Mouse (Mus musculus) intestine, embryonic 16.5 days (tissue): ENCODE measurements at regions not wholly inside any gene's neighbourhood (a gene's known extent, or its start where the extent isn't known, plus 50 kb on each side); places are given as distances from the start of the nearest gene placed in this dataset.
A peak's percentile ranks its signal among the peaks of the same experiment; 100 is the strongest.

Experiments used
- ATAC-seq: fragments of 200-750 bp; cut with Nextera tagmentation; 2 replicates; pipeline ENCODE4 v1.8.0; 2017; ENCODE audit warnings: moderate TSS enrichment, moderate library complexity
- H3K27ac ChIP-seq: fragments of 300-500 bp; sonication (generic); 2 replicates; pipeline ENCODE4 v1.5.1; 2014; ENCODE audit warnings: mild to moderate bottlenecking, low read length
- H3K27me3 ChIP-seq: fragments of 300-500 bp; sonication (generic); replicated peaks from 2 replicates; pipeline ENCODE4 v1.6.1; 2014; ENCODE audit warnings: low read length, control low read depth, mixed read lengths; ENCODE audit not compliant: control insufficient read depth, insufficient read depth
- H3K36me3 ChIP-seq: fragments of 300-500 bp; sonication (generic); 2 replicates; pipeline ENCODE4 v1.6.1; 2014; ENCODE audit warnings: low read length, control low read depth; ENCODE audit not compliant: control insufficient read depth, insufficient read depth
- H3K4me1 ChIP-seq: fragments of 300-500 bp; sonication (generic); 2 replicates; pipeline ENCODE4 v1.6.1; 2014; ENCODE audit warnings: low read length, control low read depth, mixed read lengths; ENCODE audit not compliant: control insufficient read depth, insufficient read depth
- H3K4me2 ChIP-seq: fragments of 300-500 bp; sonication (generic); 2 replicates; pipeline ENCODE4 v1.6.1; 2014; ENCODE audit warnings: low read depth, low read length, control low read depth
- H3K4me3 ChIP-seq: fragments of 300-500 bp; sonication (generic); 2 replicates; pipeline ENCODE4 v1.5.1; 2014; ENCODE audit warnings: mild to moderate bottlenecking, low read length
- H3K9ac ChIP-seq: fragments of 300-500 bp; sonication (generic); 2 replicates; pipeline ENCODE4 v1.6.1; 2014; ENCODE audit warnings: low read depth, low read length
- H3K9me3 ChIP-seq: fragments of 300-500 bp; sonication (generic); 2 replicates; pipeline ENCODE4 v1.6.1; 2016; ENCODE audit warnings: low read length, control low read depth; ENCODE audit not compliant: control insufficient read depth
- WGBS: fragments of 180-500 bp; shearing (Covaris S2); extraction: QIAGEN DNeasy Blood & Tissue Kit; methylation state at CpG from one replicate; pipeline ENCODE4 v1.1.7; 2014; 5-methylcytosine and 5-hydroxymethylcytosine counted together

DNA sequence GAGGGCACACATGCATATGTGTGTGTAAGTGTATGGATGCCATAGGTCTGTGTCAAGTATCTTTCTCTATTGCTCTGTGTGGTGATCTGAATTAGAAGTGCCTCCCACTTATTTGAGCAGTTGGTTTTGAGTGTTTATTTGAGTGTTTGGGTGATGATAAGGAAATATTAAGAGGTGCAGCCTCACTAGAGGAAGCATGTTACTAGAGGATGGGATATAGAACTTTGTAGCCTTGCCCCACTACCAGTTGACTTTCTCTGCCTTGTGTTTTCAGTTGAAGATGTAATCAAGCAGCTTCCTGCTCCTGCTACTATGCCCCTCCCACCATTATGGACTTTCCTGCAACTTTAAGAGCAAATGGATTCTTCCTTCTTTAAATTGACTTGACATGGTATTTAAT, 799.6 kb upstream of the Lcorl start:
- no peak for ATAC-seq
- Histone ChIP-seq H3K27ac (no peak overlapping the region), H3K36me3 (no peaks in the 10 kb centered on the region), H3K27me3 (no peaks in the 10 kb centered on the region), H3K4me1 (no peaks in the 10 kb centered on the region), H3K4me2 (no peak overlapping the region), H3K9ac (no peak overlapping the region), H3K4me3 (no peak overlapping the region), H3K9me3 (no peaks in the 10 kb centered on the region)

DNA sequence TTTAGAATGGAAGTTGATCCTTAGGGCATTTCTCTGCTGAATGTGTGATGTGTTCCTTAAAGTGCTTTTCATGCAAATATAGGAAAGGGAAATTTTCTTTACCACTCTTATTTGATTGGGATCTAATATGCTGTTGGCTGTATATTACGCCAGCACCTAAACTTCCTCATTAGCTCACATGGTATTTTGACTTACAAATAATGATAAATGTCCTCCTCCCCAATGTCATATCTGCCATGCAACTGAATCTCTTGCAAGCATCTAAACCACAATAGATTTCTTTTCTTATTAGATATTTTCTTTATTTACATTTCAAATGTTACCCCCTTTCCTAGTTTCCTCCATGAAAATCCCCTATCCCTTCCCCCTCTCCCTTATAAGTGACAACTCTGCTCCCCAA, 796.8 kb upstream of the Lcorl start:
- Histone ChIP-seq H3K9me3 (no peaks in the 10 kb centered on the region), H3K27me3 (no peaks in the 10 kb centered on the region), H3K36me3 (no peaks in the 10 kb centered on the region), H3K27ac (no peak overlapping the region), H3K4me1 (no peaks in the 10 kb centered on the region), H3K9ac (no peak overlapping the region), H3K4me3 (no peak overlapping the region), H3K4me2 (no peak overlapping the region)
- no peak for ATAC-seq
- WGBS = 93% methylated on average over 1 of the region's 1 CpGs

DNA sequence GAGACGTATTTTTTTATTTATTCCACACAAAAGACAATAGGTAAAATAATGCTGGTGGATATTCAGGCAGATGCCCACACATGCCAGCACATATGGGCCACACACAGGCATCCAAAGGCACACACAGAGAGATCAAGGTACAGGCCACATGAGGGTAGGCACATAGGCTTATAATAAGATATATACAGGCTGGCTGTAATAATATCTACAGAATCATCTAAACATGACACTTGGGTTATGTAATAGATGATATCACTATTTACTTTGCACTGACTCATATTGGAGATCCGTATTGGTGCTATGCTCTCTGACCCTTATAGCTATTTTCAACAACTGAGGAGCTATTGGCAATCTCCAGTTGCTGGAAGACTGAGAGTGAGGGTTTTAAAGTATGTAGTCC, 785.6 kb upstream of the Lcorl start:
- no peaks in the 10 kb centered on the region for H3K36me3 ChIP-seq
- 67% methylated on average over 2 of the region's 2 CpGs for WGBS
- H3K27me3 ChIP-seq = no peaks in the 10 kb centered on the region
- no peak overlapping the region for H3K4me2 ChIP-seq
- ATAC-seq = peak; percentile 65
- H3K9me3 ChIP-seq = no peaks in the 10 kb centered on the region
- no peak overlapping the region for H3K9ac ChIP-seq
- no peak overlapping the region for H3K4me3 ChIP-seq
- H3K4me1 ChIP-seq = no peaks in the 10 kb centered on the region
- H3K27ac ChIP-seq = no peak overlapping the region

DNA sequence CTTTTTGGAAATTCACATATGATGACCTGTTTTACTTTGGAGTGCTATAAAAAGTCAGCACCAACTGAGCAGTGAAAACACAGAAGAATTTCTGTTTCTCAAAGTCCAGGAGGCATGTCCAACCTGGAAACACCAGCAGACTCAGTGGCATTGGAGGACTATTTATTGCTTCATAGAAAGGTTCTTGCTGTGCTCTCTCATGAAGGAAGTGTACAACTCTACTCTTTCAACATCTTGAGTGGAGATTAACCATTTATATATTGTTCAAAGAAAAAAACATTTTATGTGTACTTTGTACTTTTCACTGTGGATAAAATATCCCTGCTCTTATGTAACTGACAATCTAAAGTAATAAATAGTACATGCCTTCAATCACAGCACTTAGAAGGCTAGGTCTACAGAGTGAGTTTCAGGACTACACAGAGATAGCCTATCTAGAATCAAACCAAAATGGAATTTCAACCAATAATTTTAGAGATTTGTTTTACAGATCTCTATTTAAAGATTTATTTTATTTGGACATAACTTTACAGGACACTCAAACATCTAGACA, 777.8 kb upstream of the Lcorl start:
- peak; percentile 80 for ATAC-seq

More for the DNA sequence above, 777.8 kb upstream of the Lcorl start:
- Histone ChIP-seq H3K4me3 (no peak overlapping the region), H3K27ac (no peak overlapping the region), H3K4me1 (no peaks in the 10 kb centered on the region; the same call in 1 of the 2 replicates), H3K27me3 (no peaks in the 10 kb centered on the region), H3K9ac (no peak overlapping the region), H3K9me3 (no peaks in the 10 kb centered on the region), H3K4me2 (no peak overlapping the region), H3K36me3 (no peaks in the 10 kb centered on the region)
